Mouse (Mus musculus): ENCODE data around the gene Il1r1.

GRCm38 (mm10) chr1:40190025-40190424 is 34.9 kb upstream of the Il1r1 start:
- TF ChIP-seq CTCF (IDR thresholded peaks at IDR 0.05; ENCODE audit: low read depth, low read length) (no peak), POLR2A (IDR thresholded peaks at IDR 0.05; ENCODE audit: borderline replicate concordance, low read depth, low read length) (no peak)

Data from bone marrow macrophage, adult 2 months (primary cell).